Mouse (Mus musculus) small intestine, adult 10 weeks (tissue): ENCODE results near the gene Hps5. TPM values are rescaled to one million over a fixed set of nuclear protein-coding genes. Genes with fewer than 3 reads are reported as not detected.

Experiments
- polyA plus RNA-seq: library from polyadenylated mRNA; stranded (reverse); fragments of 350-450 nt; fragmentation: Illumina TruSeq; extraction: RNeasy Lipid Tissue Mini Kit (QIAGEN cat#74804); gene quantifications from one replicate; pipeline ENCODE4 v1.2.3, GENCODE M21; 2014; ENCODE audit warnings: low replicate concordance

Gene Hps5
- polyA plus RNA-seq: 56.1 TPM

GRCm38 (mm10) chr7:46795287-46796205 lies at the start of gene Hps5, which contains the start of gene Gtf2h1:
Hps5 (minus strand) TSS chr7:46796064.
Gtf2h1 (plus strand) TSS chr7:46796103.

GRCm38 (mm10) chr7:46840787-46841525 lies 45.1 kb upstream of the Hps5 start, which contains the start of gene Ldha:
Ldha (plus strand) TSS chr7:46841475.

GRCm38 (mm10) chr7:46751490-46751889 lies 44.4 kb downstream of the Hps5 start, which contains the start of gene Saa2:
Saa2 (plus strand) TSS chr7:46751790.

GRCm38 (mm10) chr7:46742880-46743279 lies 53.0 kb downstream of the Hps5 start, which contains the start of gene Saa1:
Saa1 (minus strand) TSS chr7:46742980.

GRCm38 (mm10) chr7:46732458-46732857 lies 63.4 kb downstream of the Hps5 start, which contains the start of gene Saa4:
Saa4 (minus strand) TSS chr7:46732603.

GRCm38 (mm10) chr7:46715600-46715999 lies 80.3 kb downstream of the Hps5 start, which contains the start of gene Saa3:
Saa3 (minus strand) TSS chr7:46715700.

Other genes starting within 250 kb of the Hps5 start
- gene Sergef, start 156.3 kb downstream of the Hps5 start, polyA plus RNA-seq: not detected
- gene Tph1, start 123.5 kb downstream of the Hps5 start, polyA plus RNA-seq: 26.2 TPM
- gene Saal1, start 85.4 kb downstream of the Hps5 start, polyA plus RNA-seq: 2.5 TPM
- gene Saa3, start 80.4 kb downstream of the Hps5 start, polyA plus RNA-seq: not detected
- not detected for gene Saa4, start 63.5 kb downstream of the Hps5 start, polyA plus RNA-seq
- not detected for gene Saa1, start 53.1 kb downstream of the Hps5 start, polyA plus RNA-seq
- gene Saa2, start 44.3 kb downstream of the Hps5 start, polyA plus RNA-seq: not detected
- 95.5 TPM for gene Gtf2h1, start within 50 bp of the Hps5 start, polyA plus RNA-seq
- 549 TPM for gene Ldha, start 45.4 kb upstream of the Hps5 start, polyA plus RNA-seq
- 0.59 TPM for gene Ldhc, start 65.1 kb upstream of the Hps5 start, polyA plus RNA-seq
- 369 TPM for gene Tsg101, start 123.9 kb upstream of the Hps5 start, polyA plus RNA-seq
- 26.0 TPM for gene Uevld, start 162.5 kb upstream of the Hps5 start, polyA plus RNA-seq
- gene Gm9999, start 187.5 kb upstream of the Hps5 start, polyA plus RNA-seq: not detected
- 39.5 TPM for gene Spty2d1, start 212.3 kb upstream of the Hps5 start, polyA plus RNA-seq